Mouse (Mus musculus): ENCODE results near the gene Rc3h2. TPM values are rescaled to one million over a fixed set of nuclear protein-coding genes. Genes with fewer than 3 reads are reported as not detected.
A peak's percentile ranks its signal among the peaks of the same experiment; 100 is the strongest.

Gene Rc3h2
- total RNA-seq (2021): 10 to 100 TPM; 81.4 to 81.6 TPM
- long read RNA-seq, experiment 1, full-length matches to known transcripts: 1 of 10 reads
- long read RNA-seq, experiment 1, partial matches to known transcripts: 3 of 10 reads
- long read RNA-seq, experiment 1, other reads (novel, unspliced or antisense): 6 of 10 reads
- long read RNA-seq, experiment 2, full-length matches to known transcripts: 2 of 8 reads
- long read RNA-seq, experiment 2, partial matches to known transcripts: 1 of 8 reads
- long read RNA-seq, experiment 2, other reads (novel, unspliced or antisense): 5 of 8 reads

- DNase-seq (ENCODE audit: extremely low spot score in 1 of 2, low spot score in 2 of 2): peak; percentile 92 to 94
- peak within 1 kb of the TSS; percentile 88 for H3K4me3 ChIP-seq
- intact Hi-C loops (cut with DNase I): loop anchor here (5.0 kb wide), 1 partner anchor 65 kb away; no protein-coding TSS in a partner anchor
- peak within 1 kb of the TSS; percentile 98 for H3K27ac ChIP-seq
- TF ChIP-seq CTCF (IDR thresholded peaks at IDR 0.05): no peak; the same call in 1 of the 2 replicates
These were observed at the start of gene Rc3h2 for GRCm38 (mm10) chr2:37422306-37423304. Rc3h2 (minus strand) TSS chr2:37422903.

GRCm38 (mm10) chr2:37466266-37466665 lies 43.6 kb upstream of the Rc3h2 start:
- intact Hi-C loops (cut with DNase I): no loop called here
- Histone ChIP-seq H3K27ac (no peak overlapping the region), H3K4me3 (no peak overlapping the region)
- no peak for TF ChIP-seq CTCF (IDR thresholded peaks at IDR 0.05)
- DNase-seq (ENCODE audit: extremely low spot score in 1 of 2, low spot score in 2 of 2): no peak

GRCm38 (mm10) chr2:37460707-37461106 lies 38.0 kb upstream of the Rc3h2 start:
- no peak overlapping the region for H3K27ac ChIP-seq
- no peak for DNase-seq (ENCODE audit: extremely low spot score in 1 of 2, low spot score in 2 of 2)
- no peak overlapping the region for H3K4me3 ChIP-seq
- intact Hi-C loops (cut with DNase I): no loop called here
- TF ChIP-seq CTCF (IDR thresholded peaks at IDR 0.05): peak; percentile 10; the same call in 1 of the 2 replicates

- no peak for TF ChIP-seq CTCF (IDR thresholded peaks at IDR 0.05)
- peak overlapping the region; percentile 96 for H3K27ac ChIP-seq
- H3K4me3 ChIP-seq: peak overlapping the region; percentile 97
- DNase-seq (ENCODE audit: extremely low spot score in 1 of 2, low spot score in 2 of 2): no peak
- intact Hi-C loops (cut with DNase I): loop anchor here (1.0 kb wide), 1 partner anchor 9 kb away; the partner anchor contains the start of genes Rabgap1, Zbtb26 and Zbtb6
These were observed 29.7 kb upstream of the Rc3h2 start for GRCm38 (mm10) chr2:37452376-37452760.

- intact Hi-C loops (cut with DNase I): loop anchor here (1.0 kb wide), 1 partner anchor 9 kb away; the partner anchor contains the start of genes Rabgap1, Zbtb26 and Zbtb6
- H3K27ac ChIP-seq: peak overlapping the region; percentile 96
These were observed 29.1 kb upstream of the Rc3h2 start for GRCm38 (mm10) chr2:37451667-37452375.

GRCm38 (mm10) chr2:37442611-37443591 lies 20.2 kb upstream of the Rc3h2 start, which contains the start of the genes Zbtb26, Zbtb6 and Rabgap1:
Zbtb26 (minus strand) TSS chr2:37443135.
Zbtb6 (minus strand) TSS chr2:37443171.
Rabgap1 (plus strand) TSS chr2:37443279.
- intact Hi-C loops (cut with DNase I): loop anchor here (1.0 to 10.0 kb wide), 2 partner anchors 9 to 1172 kb away; no protein-coding TSS in a partner anchor
- peak; percentile 95 to 97 for DNase-seq (ENCODE audit: extremely low spot score in 1 of 2, low spot score in 2 of 2)
- peak within 1 kb of the TSS; percentile 64 for H3K4me3 ChIP-seq

More at GRCm38 (mm10) chr2:37451667-37452375, 29.1 kb upstream of the Rc3h2 start:
- peak; percentile 92 to 93 for DNase-seq (ENCODE audit: extremely low spot score in 1 of 2, low spot score in 2 of 2)
- TF ChIP-seq CTCF (IDR thresholded peaks at IDR 0.05): no peak
- H3K4me3 ChIP-seq: peak overlapping the region; percentile 97

GRCm38 (mm10) chr2:37431609-37432008 lies 8.9 kb upstream of the Rc3h2 start:
- no peak for DNase-seq (ENCODE audit: extremely low spot score in 1 of 2, low spot score in 2 of 2)
- no peak for TF ChIP-seq CTCF (IDR thresholded peaks at IDR 0.05)
- Histone ChIP-seq H3K4me3 (peak overlapping the region; percentile 78), H3K27ac (peak overlapping the region; percentile 93)
- intact Hi-C loops (cut with DNase I): no loop called here

More at GRCm38 (mm10) chr2:37442611-37443591, 20.2 kb upstream of the Rc3h2 start, which contains the start of the genes Zbtb26, Zbtb6 and Rabgap1:
- H3K27ac ChIP-seq: peak within 1 kb of the TSS; percentile 94
- TF ChIP-seq CTCF (IDR thresholded peaks at IDR 0.05): no peak

- peak; percentile 77 to 83 for DNase-seq (ENCODE audit: extremely low spot score in 1 of 2, low spot score in 2 of 2)
- no peak; the same call in 1 of the 2 replicates for TF ChIP-seq CTCF (IDR thresholded peaks at IDR 0.05)
- H3K27ac ChIP-seq: peak overlapping the region; percentile 93
- peak overlapping the region; percentile 78 for H3K4me3 ChIP-seq
- intact Hi-C loops (cut with DNase I): no loop called here
These were observed 8.1 kb upstream of the Rc3h2 start for GRCm38 (mm10) chr2:37430593-37431464.

- intact Hi-C loops (cut with DNase I): loop anchor here (5.0 kb wide), 1 partner anchor 64 kb away; no protein-coding TSS in a partner anchor
- no peak overlapping the region; the same call in 1 of the 2 replicates for H3K4me3 ChIP-seq
- no peak for DNase-seq (ENCODE audit: extremely low spot score in 1 of 2, low spot score in 2 of 2)
- peak overlapping the region; percentile 98 for H3K27ac ChIP-seq
- no peak; the same call in 1 of the 2 replicates for TF ChIP-seq CTCF (IDR thresholded peaks at IDR 0.05)
These were observed 968 bp upstream of the Rc3h2 start for GRCm38 (mm10) chr2:37423671-37424070.
